12 mouse cellular contexts compared by ENCODE assay signal in the genomic region with DNA sequence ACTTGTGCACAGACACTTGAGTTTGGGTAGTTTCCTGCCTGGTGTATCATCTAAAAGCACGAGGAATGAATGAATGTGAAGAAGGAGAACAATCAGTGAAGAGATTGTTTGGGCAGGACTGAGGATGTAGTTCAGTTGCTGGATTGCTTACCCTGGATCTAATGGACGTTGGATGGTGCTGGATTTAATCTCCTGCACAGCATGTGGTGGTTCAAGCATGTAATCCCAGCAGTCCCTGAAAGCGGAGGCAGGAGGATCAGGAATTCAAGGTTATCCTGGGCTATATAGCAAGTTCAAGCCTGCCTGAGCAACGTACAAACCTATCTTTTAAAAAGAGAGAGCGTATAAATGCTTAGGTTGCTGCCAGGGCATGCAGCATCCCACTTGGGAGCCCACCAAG.
"Had no signal": no experiment of that assay in that cellular context is flagged by ENCODE, and none has a peak within 500 bp of the region (broad histone marks: within the 10 kb centered on the region; RNA-seq: fewer than 3 reads in every experiment).

No protein-coding gene starts in this region.

- DNase-seq: retina, postnatal 1 day; right cerebral cortex, adult 18-20 months; right cerebral cortex, postnatal 14 days; right cerebral cortex, postnatal 25 days; right cerebral cortex, postnatal 4 days; spleen, adult 18-20 months; thymus, adult 18-20 months; thymus, adult 2 months; thymus, postnatal 14 days; thymus, postnatal 25 days; thymus, postnatal 36 days; thymus, postnatal 4 days had no signal
